Mouse (Mus musculus) limb, embryonic 15.5 days (tissue): ENCODE measurements around the gene Pcsk4. TPM values are rescaled to one million over a fixed set of nuclear protein-coding genes. Genes with fewer than 3 reads are reported as not detected.

ENCODE experiments used
- ATAC-seq: fragments of 200-750 bp; cut with Nextera tagmentation; 2 replicates; pipeline ENCODE4 v1.8.0; 2017; ENCODE audit warnings: low read depth, moderate TSS enrichment; ENCODE audit not compliant: insufficient number of reproducible peaks, low FRiP score, low TSS enrichment
- H3K27ac ChIP-seq: fragments of 300-500 bp; sonication (generic); 2 replicates; pipeline ENCODE4 v1.5.1; 2015; ENCODE audit warnings: moderate library complexity, mild to moderate bottlenecking, inconsistent platforms
- H3K27me3 ChIP-seq: fragments of 300-500 bp; sonication (generic); 2 replicates; pipeline ENCODE4 v1.6.1; 2015; ENCODE audit warnings: inconsistent platforms
- H3K36me3 ChIP-seq: fragments of 300-500 bp; sonication (generic); 2 replicates; pipeline ENCODE4 v1.6.1; 2015; ENCODE audit warnings: inconsistent platforms
- H3K4me1 ChIP-seq: fragments of 300-500 bp; sonication (generic); 2 replicates; pipeline ENCODE4 v1.6.1; 2015; ENCODE audit warnings: inconsistent platforms
- H3K4me2 ChIP-seq: fragments of 300-500 bp; sonication (generic); 2 replicates; pipeline ENCODE4 v1.6.1; 2015; ENCODE audit warnings: mild to moderate bottlenecking, inconsistent platforms
- H3K4me3 ChIP-seq: fragments of 300-500 bp; sonication (generic); 2 replicates; pipeline ENCODE4 v1.5.1; 2015; ENCODE audit warnings: mild to moderate bottlenecking, inconsistent platforms
- H3K9ac ChIP-seq: fragments of 300-500 bp; sonication (generic); 2 replicates; pipeline ENCODE4 v1.6.1; 2015; ENCODE audit warnings: inconsistent platforms
- H3K9me3 ChIP-seq: fragments of 300-500 bp; sonication (generic); 2 replicates; pipeline ENCODE4 v1.6.1; 2016; ENCODE audit warnings: inconsistent platforms
- WGBS: fragments of 180-500 bp; shearing (Covaris S2); methylation state at CpG from one replicate; pipeline ENCODE4 v1.1.7; 2015; 5-methylcytosine and 5-hydroxymethylcytosine counted together
- polyA plus RNA-seq: library from polyadenylated mRNA; unstranded; fragments of >200 nt; fragmentation: Nextera tagmentation; extraction: Ambion mirVana; gene quantifications from 2 replicates; pipeline ENCODE4 v1.2.1, GENCODE M21; 2015

Gene Pcsk4
- polyA plus RNA-seq, 1 experiment from 2014 or later, result 5.0 TPM

DNA sequence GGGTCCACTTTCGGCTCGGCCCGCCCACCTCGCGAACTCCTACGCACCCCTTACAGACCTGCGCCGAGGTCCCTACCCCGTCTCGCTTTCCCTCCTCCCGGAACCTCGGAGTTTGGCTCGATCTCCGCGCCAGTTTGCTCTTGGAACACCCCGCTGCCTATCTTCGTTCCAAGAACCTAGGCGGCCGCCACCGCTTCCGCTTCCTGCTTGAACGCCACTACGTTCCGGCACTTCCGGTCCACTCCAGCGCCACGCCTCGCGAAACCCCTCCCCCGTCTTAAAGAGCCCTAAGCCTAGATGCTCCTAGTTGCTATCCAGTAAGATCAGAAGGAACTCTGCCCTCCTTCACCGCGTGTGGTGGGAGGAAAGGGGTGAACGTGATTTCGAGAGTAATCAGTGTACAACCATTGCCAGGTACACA is 8.9 kb downstream of the Pcsk4 start, which contains the start of gene 2310011J03Rik:
TSS of gene 2310011J03Rik (minus strand) at position 198 of the 421 bp plus-strand sequence.
- peaks cover 28% of the 10 kb centered on the region for H3K27me3 ChIP-seq
- no peaks in the 10 kb centered on the region for H3K9me3 ChIP-seq
- H3K36me3 ChIP-seq, result peaks cover 21% of the 10 kb centered on the region
- peak within 1 kb of the TSS; percentile 70 for H3K9ac ChIP-seq
- no peak; the same call in 1 of the 2 replicates for ATAC-seq
- H3K4me2 ChIP-seq, result peak within 1 kb of the TSS; percentile 80
- H3K27ac ChIP-seq, result peak within 1 kb of the TSS; percentile 83
- H3K4me3 ChIP-seq, result peak within 1 kb of the TSS; percentile 70
- H3K4me1 ChIP-seq, result peaks cover 47% of the 10 kb centered on the region
- WGBS, result under 1% methylated on average over 34 of the region's 34 CpGs

DNA sequence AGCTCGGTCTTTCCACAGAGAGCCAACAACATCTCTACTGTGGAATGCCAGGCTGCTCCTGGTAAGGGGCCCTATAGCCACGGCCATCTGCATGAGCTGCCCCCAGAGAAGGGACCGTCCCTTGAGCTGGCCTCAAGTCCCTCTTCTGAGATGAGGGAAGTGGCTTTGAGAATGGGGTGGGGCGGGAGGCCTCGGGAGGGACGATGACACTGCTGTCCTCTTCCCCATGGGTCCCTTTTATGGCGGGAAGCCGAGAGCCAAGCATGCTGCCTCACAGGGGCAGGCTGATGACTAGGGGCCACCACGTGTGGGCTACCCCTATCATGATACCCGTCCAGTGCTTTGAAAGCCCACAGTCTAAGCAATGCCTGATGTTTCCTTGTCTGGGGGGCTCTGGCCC is 12.3 kb downstream of the Pcsk4 start:
- H3K4me1 ChIP-seq, result peaks cover 45% of the 10 kb centered on the region
- ATAC-seq, result no peak
- peaks cover 59% of the 10 kb centered on the region for H3K27me3 ChIP-seq
- no peak overlapping the region for H3K4me3 ChIP-seq
- H3K9me3 ChIP-seq, result no peaks in the 10 kb centered on the region
- H3K27ac ChIP-seq, result no peak overlapping the region
- 49% methylated on average over 10 of the region's 10 CpGs for WGBS
- H3K4me2 ChIP-seq, result no peak overlapping the region
- H3K36me3 ChIP-seq, result peaks cover 21% of the 10 kb centered on the region
- H3K9ac ChIP-seq, result no peak overlapping the region

DNA sequence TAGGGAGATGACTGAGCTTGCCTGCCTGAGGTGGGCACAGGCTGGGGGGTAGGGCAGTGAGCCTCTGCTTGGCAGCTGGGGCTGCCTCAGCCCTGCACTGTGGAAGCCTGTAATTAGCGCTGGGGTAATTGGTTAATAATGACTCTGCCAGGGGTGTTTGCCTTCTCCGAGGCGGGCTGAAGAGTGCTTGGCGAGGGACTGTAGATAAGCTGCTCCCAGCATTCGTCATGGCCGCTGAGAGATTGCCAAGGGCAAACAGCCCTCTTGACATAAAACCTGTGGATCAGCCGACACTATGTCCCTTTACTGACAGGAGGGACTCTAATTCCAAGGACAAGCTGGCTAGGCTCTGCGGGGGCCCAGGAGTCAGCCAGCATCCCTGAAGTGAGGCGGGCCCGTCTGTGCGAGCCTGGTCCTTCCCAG is 12.9 kb downstream of the Pcsk4 start:
- Histone ChIP-seq H3K4me2 (no peak overlapping the region), H3K4me3 (no peak overlapping the region), H3K9ac (0 out of 2 replicates have a peak overlapping the region, but pooled peaks have one; percentile 15), H3K27ac (no peak overlapping the region), H3K27me3 (peaks cover 66% of the 10 kb centered on the region), H3K9me3 (no peaks in the 10 kb centered on the region), H3K4me1 (peaks cover 39% of the 10 kb centered on the region), H3K36me3 (peaks cover 21% of the 10 kb centered on the region)
- WGBS, result 27% methylated on average over 11 of the region's 11 CpGs
- ATAC-seq, result no peak

DNA sequence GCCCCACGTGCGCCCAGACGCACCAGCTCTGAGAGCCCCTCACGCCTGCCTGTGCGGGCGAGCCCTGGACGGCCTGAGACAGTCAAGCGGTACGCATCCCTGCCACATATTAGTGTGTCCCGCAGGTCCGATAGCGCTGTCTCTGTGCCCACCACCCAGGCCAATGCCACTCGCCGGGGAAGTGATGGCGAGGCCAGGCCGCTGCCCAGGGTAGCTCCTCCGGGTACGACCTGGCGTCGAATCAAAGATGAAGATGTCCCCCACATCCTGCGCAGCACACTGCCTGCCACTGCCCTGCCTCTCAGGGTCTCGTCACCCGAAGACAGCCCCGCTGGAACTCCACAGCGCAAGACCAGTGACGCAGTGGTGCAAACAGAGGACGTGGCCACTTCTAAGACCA is 14.0 kb downstream of the Pcsk4 start:
- Histone ChIP-seq H3K4me1 (peaks cover 34% of the 10 kb centered on the region), H3K9me3 (no peaks in the 10 kb centered on the region), H3K36me3 (peaks cover 21% of the 10 kb centered on the region), H3K27me3 (peaks cover 76% of the 10 kb centered on the region), H3K27ac (no peak overlapping the region), H3K9ac (no peak overlapping the region), H3K4me3 (no peak overlapping the region), H3K4me2 (no peak overlapping the region)
- 39% methylated on average over 27 of the region's 27 CpGs for WGBS
- no peak for ATAC-seq

DNA sequence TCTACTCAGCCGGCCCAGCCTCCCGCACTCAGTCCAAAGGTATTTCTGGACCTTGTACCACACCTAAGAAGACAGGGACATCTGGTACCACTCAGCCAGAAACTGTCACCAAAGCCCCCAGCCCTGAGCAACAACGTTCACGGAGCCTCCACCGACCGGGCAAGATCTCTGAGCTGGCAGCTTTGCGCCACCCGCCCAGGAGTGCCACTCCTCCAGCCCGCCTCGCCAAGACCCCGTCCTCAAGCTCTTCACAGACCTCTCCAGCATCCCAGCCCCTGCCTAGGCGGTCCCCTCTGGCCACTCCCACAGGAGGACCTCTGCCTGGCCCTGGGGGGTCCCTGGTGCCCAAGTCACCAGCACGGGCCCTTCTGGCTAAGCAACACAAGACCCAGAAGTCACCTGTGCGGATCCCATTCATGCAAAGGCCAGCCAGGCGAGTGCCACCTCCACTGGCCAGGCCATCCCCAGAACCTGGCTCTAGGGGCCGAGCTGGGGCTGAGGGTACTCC is 14.8 kb downstream of the Pcsk4 start:
- Histone ChIP-seq H3K9ac (no peak overlapping the region), H3K36me3 (peaks cover 21% of the 10 kb centered on the region), H3K27me3 (peaks cover 79% of the 10 kb centered on the region), H3K9me3 (no peaks in the 10 kb centered on the region), H3K4me3 (no peak overlapping the region), H3K4me2 (no peak overlapping the region), H3K27ac (no peak overlapping the region), H3K4me1 (peaks cover 31% of the 10 kb centered on the region)
- 45% methylated on average over 16 of the region's 16 CpGs for WGBS
- no peak for ATAC-seq

DNA sequence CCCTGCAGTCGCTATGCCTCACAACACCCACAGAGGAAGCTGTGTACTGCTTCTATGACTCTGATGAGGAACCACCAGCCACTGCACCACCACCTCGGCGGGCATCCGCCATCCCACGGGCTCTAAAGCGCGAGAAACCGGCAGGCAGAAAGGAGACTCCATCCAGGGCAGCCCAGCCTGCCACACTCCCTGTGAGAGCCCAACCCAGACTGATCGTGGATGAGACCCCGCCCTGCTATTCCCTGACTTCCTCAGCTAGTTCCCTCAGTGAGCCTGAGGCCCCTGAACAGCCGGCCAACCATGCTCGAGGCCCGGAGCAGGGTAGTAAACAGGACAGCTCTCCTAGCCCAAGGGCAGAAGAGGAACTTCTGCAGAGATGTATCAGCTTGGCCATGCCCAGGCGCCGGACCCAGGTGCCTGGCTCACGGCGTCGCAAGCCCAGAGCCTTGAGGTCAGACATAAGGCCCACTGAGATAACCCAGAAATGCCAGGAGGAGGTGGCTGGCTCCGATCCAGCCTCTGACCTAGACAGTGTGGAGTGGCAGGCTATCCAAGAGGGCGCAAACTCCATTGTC is 15.6 kb downstream of the Pcsk4 start:
- Histone ChIP-seq H3K4me3 (no peak overlapping the region), H3K27ac (no peak overlapping the region), H3K36me3 (peaks cover 14% of the 10 kb centered on the region), H3K4me2 (no peak overlapping the region), H3K9ac (no peak overlapping the region), H3K4me1 (peaks cover 23% of the 10 kb centered on the region), H3K27me3 (peaks cover 79% of the 10 kb centered on the region), H3K9me3 (no peaks in the 10 kb centered on the region)
- ATAC-seq, result no peak
- 41% methylated on average over 20 of the region's 20 CpGs for WGBS

DNA sequence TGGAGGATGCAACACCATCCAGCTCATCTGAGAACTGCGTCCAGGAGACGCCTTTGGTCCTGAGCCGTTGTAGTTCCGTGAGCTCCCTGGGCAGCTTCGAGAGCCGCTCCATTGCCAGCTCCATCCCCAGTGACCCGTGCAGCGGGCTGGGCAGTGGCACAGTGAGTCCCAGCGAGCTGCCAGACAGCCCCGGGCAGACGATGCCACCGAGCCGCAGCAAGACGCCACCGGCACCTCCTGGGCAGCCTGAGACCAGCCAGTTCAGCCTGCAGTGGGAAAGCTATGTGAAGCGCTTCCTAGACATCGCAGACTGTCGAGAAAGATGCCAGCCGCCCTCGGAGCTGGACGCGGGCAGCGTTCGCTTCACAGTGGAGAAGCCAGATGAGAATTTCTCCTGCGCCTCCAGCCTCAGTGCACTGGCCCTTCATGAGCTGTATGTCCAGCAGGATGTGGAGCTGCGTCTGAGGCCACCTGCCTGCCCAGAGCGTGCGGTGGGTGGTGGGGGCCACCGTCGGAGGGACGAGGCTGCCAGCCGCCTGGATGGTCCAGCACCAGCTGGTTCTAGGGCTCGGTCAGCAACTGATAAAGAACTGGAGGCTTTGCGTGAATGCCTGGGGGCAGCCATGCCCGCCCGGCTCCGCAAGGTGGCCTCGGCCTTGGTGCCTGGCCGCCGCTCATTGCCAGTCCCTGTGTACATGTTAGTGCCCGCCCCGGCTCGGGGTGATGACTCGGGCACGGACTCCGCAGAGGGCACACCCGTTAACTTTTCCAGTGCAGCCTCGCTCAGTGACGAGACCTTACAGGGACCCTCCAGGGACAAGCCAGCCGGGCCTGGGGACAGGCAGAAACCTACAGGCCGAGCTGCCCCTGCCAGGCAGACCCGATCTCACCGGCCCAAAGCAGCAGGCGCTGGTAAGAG is 16.5 kb downstream of the Pcsk4 start:
- H3K9me3 ChIP-seq, result no peaks in the 10 kb centered on the region
- H3K4me1 ChIP-seq, result peaks cover 21% of the 10 kb centered on the region
- H3K27me3 ChIP-seq, result peaks cover 79% of the 10 kb centered on the region
- H3K27ac ChIP-seq, result no peak overlapping the region
- ATAC-seq, result no peak
- H3K4me3 ChIP-seq, result no peak overlapping the region
- peaks cover 5% of the 10 kb centered on the region for H3K36me3 ChIP-seq
- no peak overlapping the region for H3K4me2 ChIP-seq
- 62% methylated on average over 54 of the region's 54 CpGs for WGBS
- no peak overlapping the region for H3K9ac ChIP-seq

DNA sequence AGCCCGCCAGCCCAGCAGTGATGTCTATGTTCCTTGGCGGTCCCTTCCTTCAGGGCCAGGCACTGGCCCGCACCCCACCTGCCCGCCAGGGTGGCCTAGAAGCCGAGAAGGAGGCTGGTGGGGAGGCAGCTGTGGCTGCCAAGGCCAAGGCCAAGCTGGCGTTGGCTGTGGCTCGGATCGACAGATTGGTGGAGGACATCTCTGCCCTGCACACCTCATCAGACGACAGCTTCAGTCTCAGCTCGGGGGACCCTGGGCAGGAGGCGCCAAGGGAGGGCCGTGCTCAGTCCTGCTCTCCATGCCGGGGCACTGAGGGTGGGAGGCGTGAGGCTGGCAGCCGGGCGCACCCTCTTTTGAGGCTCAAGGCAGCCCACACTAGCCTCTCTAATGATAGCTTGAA is 17.7 kb downstream of the Pcsk4 start:
- 84% methylated on average over 16 of the region's 16 CpGs for WGBS
- Histone ChIP-seq H3K27ac (no peak overlapping the region), H3K9me3 (no peaks in the 10 kb centered on the region), H3K4me2 (no peak overlapping the region), H3K36me3 (no peaks in the 10 kb centered on the region), H3K4me1 (peaks cover 21% of the 10 kb centered on the region), H3K27me3 (peaks cover 74% of the 10 kb centered on the region), H3K9ac (no peak overlapping the region), H3K4me3 (no peak overlapping the region)
- no peak for ATAC-seq

DNA sequence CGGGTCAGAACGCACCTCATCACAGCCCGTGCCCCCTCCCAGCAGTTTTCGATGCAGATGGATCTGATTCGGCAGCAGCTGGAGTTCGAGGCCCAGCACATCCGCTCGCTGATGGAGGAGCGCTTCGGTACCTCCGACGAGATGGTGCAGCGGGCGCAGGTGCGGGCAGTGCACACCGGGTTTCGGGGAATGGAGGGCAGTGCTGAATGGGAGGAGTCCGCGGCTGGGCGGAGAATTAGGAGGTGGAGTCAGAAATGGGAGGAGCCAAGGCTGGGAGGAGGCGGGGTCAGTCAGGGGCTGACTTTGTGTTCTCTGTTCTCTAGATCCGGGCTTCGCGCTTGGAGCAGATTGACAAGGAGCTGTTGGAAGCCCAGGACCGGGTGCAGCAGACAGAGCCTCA is 24.4 kb downstream of the Pcsk4 start:
- no peak for ATAC-seq
- Histone ChIP-seq H3K9ac (no peak overlapping the region), H3K4me3 (no peak overlapping the region), H3K4me1 (peaks cover 9% of the 10 kb centered on the region), H3K27me3 (peaks cover 69% of the 10 kb centered on the region), H3K9me3 (no peaks in the 10 kb centered on the region), H3K27ac (no peak overlapping the region), H3K4me2 (peak overlapping the region; percentile 12; the same call in 1 of the 2 replicates), H3K36me3 (0 out of 2 replicates have a peak, but pooled peaks cover 5% of the 10 kb centered on the region)
- WGBS, result 12% methylated on average over 24 of the region's 25 CpGs

DNA sequence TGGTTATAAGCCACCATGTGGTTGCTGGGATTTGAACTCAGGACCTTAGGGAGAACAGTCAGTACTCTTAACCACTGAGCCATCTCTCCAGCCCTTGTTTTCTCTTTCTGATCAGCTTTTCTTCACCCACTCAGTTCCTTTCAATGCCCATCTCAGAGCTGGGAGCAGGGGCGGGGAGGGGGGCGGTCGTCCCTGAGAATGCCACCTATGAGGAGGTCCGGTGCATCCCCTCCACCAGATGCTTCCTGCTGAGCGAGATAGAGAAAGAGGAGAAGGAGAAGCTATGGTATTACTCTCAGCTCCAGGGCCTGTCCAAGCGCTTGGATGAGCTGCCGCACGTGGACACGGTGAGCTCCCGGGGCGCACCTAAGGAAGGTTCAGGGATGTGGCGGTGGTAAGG is 24.8 kb downstream of the Pcsk4 start:
- 16% methylated on average over 12 of the region's 12 CpGs for WGBS
- Histone ChIP-seq H3K27me3 (peaks cover 73% of the 10 kb centered on the region), H3K4me3 (no peak overlapping the region), H3K27ac (no peak overlapping the region), H3K4me2 (peak overlapping the region; percentile 12; the same call in 1 of the 2 replicates), H3K9me3 (no peaks in the 10 kb centered on the region), H3K9ac (no peak overlapping the region), H3K36me3 (0 out of 2 replicates have a peak, but pooled peaks cover 5% of the 10 kb centered on the region), H3K4me1 (peaks cover 9% of the 10 kb centered on the region)
- ATAC-seq, result no peak

DNA sequence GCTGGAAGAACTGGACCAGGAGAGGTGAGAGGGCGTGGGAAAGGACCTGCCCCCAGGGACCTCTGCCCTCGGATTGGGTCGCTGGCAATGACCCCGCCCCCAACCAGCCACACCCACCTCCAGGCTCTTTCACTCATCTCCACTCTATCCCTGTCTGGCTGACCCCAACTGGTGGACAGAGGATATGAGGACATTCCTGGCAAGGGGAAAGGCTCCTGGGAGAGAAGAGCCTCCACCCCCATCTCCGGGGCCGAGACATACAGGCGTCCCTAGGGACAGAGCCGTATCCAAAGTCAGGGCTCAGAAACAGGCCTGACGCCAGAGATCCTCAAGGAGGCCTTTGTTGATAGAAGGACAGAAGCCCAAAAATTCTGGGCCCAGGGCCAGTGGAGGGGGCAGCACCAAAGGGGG is 26.8 kb downstream of the Pcsk4 start:
- Histone ChIP-seq H3K4me2 (no peak overlapping the region), H3K4me1 (peaks cover 14% of the 10 kb centered on the region), H3K36me3 (0 out of 2 replicates have a peak, but pooled peaks cover 5% of the 10 kb centered on the region), H3K9ac (no peak overlapping the region), H3K27ac (no peak overlapping the region), H3K9me3 (no peaks in the 10 kb centered on the region), H3K4me3 (no peak overlapping the region), H3K27me3 (peaks cover 93% of the 10 kb centered on the region)
- no peak for ATAC-seq
- WGBS, result 12% methylated on average over 9 of the region's 9 CpGs

DNA sequence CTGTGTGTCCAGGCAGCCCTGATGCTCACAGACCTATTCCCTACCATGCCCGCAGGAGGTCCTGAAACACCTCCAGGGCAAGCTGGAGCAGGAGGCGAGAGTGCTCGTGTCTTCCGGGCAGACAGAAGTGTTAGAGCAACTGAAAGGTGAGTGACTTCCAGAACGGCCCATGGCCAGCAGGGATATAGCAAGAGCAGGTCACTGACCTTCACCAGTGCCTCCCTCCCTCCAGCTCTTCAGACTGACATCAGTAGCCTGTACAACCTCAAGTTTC is 27.3 kb downstream of the Pcsk4 start:
- Histone ChIP-seq H3K27me3 (peaks cover 94% of the 10 kb centered on the region), H3K9ac (no peak overlapping the region), H3K4me2 (no peak overlapping the region), H3K9me3 (no peaks in the 10 kb centered on the region), H3K27ac (no peak overlapping the region), H3K4me3 (no peak overlapping the region), H3K36me3 (0 out of 2 replicates have a peak, but pooled peaks cover 5% of the 10 kb centered on the region), H3K4me1 (peaks cover 14% of the 10 kb centered on the region)
- WGBS, result 54% methylated on average over 5 of the region's 5 CpGs
- no peak for ATAC-seq
